Mouse (Mus musculus) liver, adult 2 months (tissue): ENCODE data around the gene Iglon5.

Source experiments
- CTCF ChIP-seq: fragments of 200-500 bp; IDR thresholded peaks from 2 replicates; pipeline ENCODE4 v1.5.1; 2011; ENCODE audit warnings: low read depth, low read length, control low read depth
- POLR2A ChIP-seq: fragments of 200-500 bp; IDR thresholded peaks from 2 replicates; pipeline ENCODE4 v1.6.1; 2011; ENCODE audit warnings: low read length, control low read depth; ENCODE audit not compliant: insufficient read depth; ENCODE audit errors: extremely low read depth

GRCm38 (mm10) chr7:43434676-43435075, 55.2 kb downstream of the Iglon5 start:
- no peak for TF ChIP-seq CTCF
- no peak for TF ChIP-seq POLR2A
